Comparison of ENCODE assay signal across 32 mouse cellular contexts in the genomic region with DNA sequence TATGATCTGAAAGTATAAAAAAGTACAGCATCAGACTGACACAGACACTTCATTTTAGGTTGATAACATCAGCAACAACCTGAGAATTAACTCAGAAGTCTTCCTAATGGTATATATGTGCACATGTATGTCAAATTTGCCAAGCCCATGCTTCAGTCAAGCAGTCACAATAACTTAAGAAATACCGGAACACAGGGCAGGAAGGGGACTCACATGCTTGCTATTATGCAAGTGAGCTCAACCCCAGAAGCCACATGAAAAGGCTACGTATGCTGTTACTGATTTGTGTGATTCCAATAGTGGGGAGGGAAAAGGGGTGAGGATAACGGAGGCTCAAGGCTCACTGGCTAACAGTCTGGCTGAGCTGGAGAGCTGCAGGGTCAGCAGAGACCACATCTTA. TPM values are rescaled to one million over a fixed set of nuclear protein-coding genes. Genes with fewer than 3 reads are reported as not detected.
A peak's percentile ranks its signal among the peaks of the same experiment; 100 is the strongest.
DNase-seq lines count a peak whose midpoint lies in the region; ATAC-seq lines count a peak whose summit lies in the region.
"Had no signal": no experiment of that assay in that cellular context is flagged by ENCODE, and none has a peak within 500 bp of the region (broad histone marks: within the 10 kb centered on the region; RNA-seq: fewer than 3 reads in every experiment).

No protein-coding gene starts in this region.

- no peaks in the 10 kb centered on the region for H3K9me3 ChIP-seq in embryonic facial prominence, embryonic 11.5 days (replicated peaks; ENCODE audit: control insufficient read depth, low read length)
- no peaks in the 10 kb centered on the region for H3K9me3 ChIP-seq in embryonic facial prominence, embryonic 10.5 days
- H3K9me3 ChIP-seq: embryonic facial prominence, embryonic 12.5 days; embryonic facial prominence, embryonic 15.5 days; hindbrain, embryonic 10.5 days had no signal

- DNase-seq in embryonic facial prominence, embryonic 11.5 days (ENCODE audit: low spot score): peak; percentile 27
- no peak for DNase-seq in embryonic facial prominence, embryonic 10.5 days (ENCODE audit: low spot score)
- peak; percentile 48 for DNase-seq in heart, adult 11 months
- no peak for DNase-seq in heart, postnatal 10 days
- peak; percentile 35 for DNase-seq in 416B (ENCODE audit: low read depth)
- no peak for DNase-seq in lung, postnatal 36 days
- no peak for DNase-seq in cerebellum, postnatal 4 days (ENCODE audit: low spot score in 2 of 2)
- DNase-seq: adrenal gland, adult 2 months; adrenal gland, postnatal 14 days; B cell, adult 2 months; cerebellum, adult 11-12 months; cerebellum, adult 8-10 months; cerebellum, postnatal 25 days; embryo, embryonic 11 days; gastrocnemius, postnatal 25 days; heart, postnatal 36 days; kidney, adult 2 months had no signal

- no peak overlapping the region for H3K27ac ChIP-seq in embryonic facial prominence, embryonic 11.5 days (replicated peaks; ENCODE audit: low read depth, low read length)
- H3K27ac ChIP-seq in embryonic facial prominence, embryonic 10.5 days (replicated peaks): no peak overlapping the region
- H3K27ac ChIP-seq: embryonic facial prominence, embryonic 12.5 days; embryonic facial prominence, embryonic 15.5 days; hindbrain, embryonic 10.5 days; hindbrain, embryonic 14.5 days had no signal

- no peak for ATAC-seq in embryonic facial prominence, embryonic 11.5 days (replicated peaks; ENCODE audit: insufficient number of reproducible peaks, low FRiP score, low TSS enrichment, low read depth)
- peak; percentile 66 for ATAC-seq in granulocyte monocyte progenitor cell, adult 5-6 weeks (replicated peaks; ENCODE audit: poor library complexity, severe bottlenecking)
- ATAC-seq: intestine, postnatal 0 days had no signal

- no peak overlapping the region for H3K9ac ChIP-seq in embryonic facial prominence, embryonic 11.5 days (replicated peaks; ENCODE audit: low read length)
- H3K9ac ChIP-seq: embryonic facial prominence, embryonic 12.5 days; embryonic facial prominence, embryonic 15.5 days; hindbrain, embryonic 14.5 days had no signal

- H3K4me2 ChIP-seq in embryonic facial prominence, embryonic 11.5 days (ENCODE audit: low read depth, low read length): no peak overlapping the region
- H3K4me2 ChIP-seq: embryonic facial prominence, embryonic 12.5 days; embryonic facial prominence, embryonic 15.5 days; heart, embryonic 11.5 days; hindbrain, embryonic 14.5 days had no signal

- intact Hi-C loops in heart, postnatal 10 days (cut with DNase I): no loop called here

- no peaks in the 10 kb centered on the region for H3K4me1 ChIP-seq in embryonic facial prominence, embryonic 11.5 days (ENCODE audit: control insufficient read depth, insufficient read depth, low read length)
- H3K4me1 ChIP-seq in embryonic facial prominence, embryonic 10.5 days: no peaks in the 10 kb centered on the region
- H3K4me1 ChIP-seq: embryonic facial prominence, embryonic 12.5 days; embryonic facial prominence, embryonic 15.5 days; hindbrain, embryonic 10.5 days had no signal

- 42% methylated on average over 3 of the region's 3 CpGs for WGBS in embryonic facial prominence, embryonic 11.5 days
- WGBS in embryonic facial prominence, embryonic 10.5 days: 61% methylated on average over 3 of the region's 3 CpGs

- H3K27me3 ChIP-seq in embryonic facial prominence, embryonic 11.5 days (ENCODE audit: control insufficient read depth, insufficient read depth, low read length): no peaks in the 10 kb centered on the region
- peaks cover 48% of the 10 kb centered on the region for H3K27me3 ChIP-seq in embryonic facial prominence, embryonic 10.5 days (replicated peaks; ENCODE audit: low read depth, poor library complexity, severe bottlenecking)
- H3K27me3 ChIP-seq: embryonic facial prominence, embryonic 12.5 days; embryonic facial prominence, embryonic 15.5 days had no signal

- H3K4me3 ChIP-seq in embryonic facial prominence, embryonic 11.5 days (ENCODE audit: low read depth, low read length): no peak overlapping the region
- no peak overlapping the region for H3K4me3 ChIP-seq in embryonic facial prominence, embryonic 10.5 days
- H3K4me3 ChIP-seq: embryonic facial prominence, embryonic 12.5 days; embryonic facial prominence, embryonic 15.5 days; hindbrain, embryonic 10.5 days had no signal

- no peaks in the 10 kb centered on the region for H3K36me3 ChIP-seq in embryonic facial prominence, embryonic 11.5 days (replicated peaks; ENCODE audit: control insufficient read depth, insufficient read depth, low read depth, low read length)
- no peaks in the 10 kb centered on the region for H3K36me3 ChIP-seq in embryonic facial prominence, embryonic 10.5 days (replicated peaks)
- H3K36me3 ChIP-seq: embryonic facial prominence, embryonic 12.5 days; embryonic facial prominence, embryonic 15.5 days; hindbrain, embryonic 10.5 days had no signal

RNA-seq across cellular contexts. Expression of a gene that starts 56.1 kb away (rescaled TPM):
- polyA plus RNA-seq in embryonic facial prominence, embryonic 11.5 days (2014; fragmentation: Nextera tagmentation; extraction: Ambion mirVana): 3.9 and 4.7 TPM in 2 replicates
- 2.8 and 3.2 TPM in 2 replicates for polyA plus RNA-seq in embryonic facial prominence, embryonic 10.5 days (2016; fragmentation: Nextera tagmentation; extraction: Ambion mirVana)
- not detected for total RNA-seq in heart, postnatal 10 days (2021)
- total RNA-seq in granulocyte monocyte progenitor cell, adult 5-6 weeks (2014; fragmentation: Nextera tagmentation): not detected in 2 replicates
- not detected in 2 replicates for total RNA-seq in granulocyte monocyte progenitor cell, adult 5-6 weeks (2017)
- total RNA-seq: adrenal gland, adult 2 months; adrenal gland, postnatal 14 days; adrenal gland, postnatal 4 days; gastrocnemius, adult 8-10 months; gastrocnemius, postnatal 25 days; heart, adult 8-10 months; heart, postnatal 36 days; MEL had no signal
- polyA plus RNA-seq: adrenal gland, adult 2 months; gonadal fat pad, adult 2 months; heart, embryonic 14.5 days; heart, postnatal 0 days; hindbrain, embryonic 14.5 days; intestine, embryonic 14.5 days; intestine, postnatal 0 days; kidney, adult 2 months had no signal

Comparison
In these comparisons a context has a peak if more than half of its experiments do, and no peak if none do; other contexts are left out.
1. DNase-seq: peak in embryonic facial prominence, embryonic 11.5 days (single experiment), heart, adult 11 months (single experiment) and 416B (single experiment); none in embryonic facial prominence, embryonic 10.5 days (single experiment), heart, postnatal 10 days (0 of 2), lung, postnatal 36 days (single experiment) and cerebellum, postnatal 4 days (0 of 2).